Mouse (Mus musculus) neural tube, embryonic 11.5 days (tissue): ENCODE measurements around the gene Slc13a3. TPM values are rescaled to one million over a fixed set of nuclear protein-coding genes. Genes with fewer than 3 reads are reported as not detected.

ENCODE experiments used
- ATAC-seq: fragments of 200-750 bp; cut with Nextera tagmentation; 2 replicates; pipeline ENCODE4 v1.8.0; 2017; ENCODE audit warnings: moderate number of reproducible peaks, mild to moderate bottlenecking, moderate TSS enrichment, moderate library complexity; ENCODE audit not compliant: insufficient read depth, low FRiP score, low TSS enrichment
- DNase-seq: peaks from one replicate; pipeline ENCODE4 v3.0.0-alpha.2; 2015; ENCODE audit warnings: low spot score
- H3K27ac ChIP-seq: fragments of 300-500 bp; sonication (generic); 2 replicates; pipeline ENCODE4 v1.5.1; 2014; ENCODE audit warnings: low read depth, mild to moderate bottlenecking, low read length
- H3K27me3 ChIP-seq: fragments of 300-500 bp; sonication (generic); 2 replicates; pipeline ENCODE4 v1.6.1; 2014; ENCODE audit warnings: mild to moderate bottlenecking, low read length, mixed read lengths; ENCODE audit not compliant: control insufficient read depth, insufficient read depth
- H3K36me3 ChIP-seq: fragments of 300-500 bp; sonication (generic); 2 replicates; pipeline ENCODE4 v1.6.1; 2014; ENCODE audit warnings: mild to moderate bottlenecking, low read length, moderate library complexity, mixed read lengths; ENCODE audit not compliant: control insufficient read depth, insufficient read depth
- H3K4me1 ChIP-seq: fragments of 300-500 bp; sonication (generic); 2 replicates; pipeline ENCODE4 v1.6.1; 2014; ENCODE audit warnings: low read length, mixed read lengths; ENCODE audit not compliant: control insufficient read depth, insufficient read depth
- H3K4me2 ChIP-seq: fragments of 300-500 bp; sonication (generic); 2 replicates; pipeline ENCODE4 v1.6.1; 2014; ENCODE audit warnings: low read depth, mild to moderate bottlenecking, moderate library complexity
- H3K4me3 ChIP-seq: fragments of 300-500 bp; sonication (generic); 2 replicates; pipeline ENCODE4 v1.5.1; 2014; ENCODE audit warnings: low read depth, low read length
- H3K9ac ChIP-seq: fragments of 300-500 bp; sonication (generic); 2 replicates; pipeline ENCODE4 v1.6.1; 2014; ENCODE audit warnings: mild to moderate bottlenecking, low read length
- H3K9me3 ChIP-seq: fragments of 300-500 bp; sonication (generic); 2 replicates; pipeline ENCODE4 v1.6.1; 2016; ENCODE audit warnings: low read length; ENCODE audit not compliant: control insufficient read depth
- WGBS: fragments of 180-500 bp; shearing (Covaris S2); extraction: QIAGEN DNeasy Blood & Tissue Kit; methylation state at CpG from one replicate; pipeline ENCODE4 v1.1.7; 2014; 5-methylcytosine and 5-hydroxymethylcytosine counted together
- polyA plus RNA-seq: library from polyadenylated mRNA; unstranded; fragments of >200 nt; fragmentation: Nextera tagmentation; extraction: Ambion mirVana; gene quantifications from 2 replicates; pipeline ENCODE4 v1.2.1, GENCODE M21; 2014

Gene Slc13a3
- polyA plus RNA-seq, 1 experiment from 2014 or later: 0.23 TPM

DNA sequence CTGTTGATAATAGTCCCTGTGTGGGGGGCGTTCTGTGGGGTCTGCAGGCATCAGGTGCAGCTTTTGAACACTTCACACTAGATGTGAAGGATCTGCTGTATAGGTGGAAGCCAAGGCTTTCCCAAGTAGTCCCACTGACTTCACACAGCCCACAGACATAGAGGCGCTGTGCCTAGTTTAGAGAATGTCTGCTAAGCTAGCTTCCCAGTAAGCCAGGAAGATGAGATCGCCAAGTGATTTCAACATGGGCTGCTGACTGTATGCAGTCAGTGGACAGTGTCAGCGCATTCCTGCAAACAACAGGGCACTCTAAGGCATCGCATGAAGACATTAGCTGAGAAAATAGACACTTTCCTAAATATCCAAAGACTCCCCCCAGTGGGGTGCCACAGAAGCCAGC lies 97.6 kb downstream of the Slc13a3 start:
- WGBS: 84% methylated on average over 5 of the region's 5 CpGs
- H3K27ac ChIP-seq: no peak overlapping the region
- DNase-seq (no peak), ATAC-seq (no peak)
- H3K9me3 ChIP-seq: no peaks in the 10 kb centered on the region
- H3K27me3 ChIP-seq: no peaks in the 10 kb centered on the region
- H3K4me3 ChIP-seq: no peak overlapping the region
- peaks cover 21% of the 10 kb centered on the region for H3K36me3 ChIP-seq
- no peak overlapping the region for H3K9ac ChIP-seq
- no peak overlapping the region for H3K4me2 ChIP-seq
- no peaks in the 10 kb centered on the region for H3K4me1 ChIP-seq

DNA sequence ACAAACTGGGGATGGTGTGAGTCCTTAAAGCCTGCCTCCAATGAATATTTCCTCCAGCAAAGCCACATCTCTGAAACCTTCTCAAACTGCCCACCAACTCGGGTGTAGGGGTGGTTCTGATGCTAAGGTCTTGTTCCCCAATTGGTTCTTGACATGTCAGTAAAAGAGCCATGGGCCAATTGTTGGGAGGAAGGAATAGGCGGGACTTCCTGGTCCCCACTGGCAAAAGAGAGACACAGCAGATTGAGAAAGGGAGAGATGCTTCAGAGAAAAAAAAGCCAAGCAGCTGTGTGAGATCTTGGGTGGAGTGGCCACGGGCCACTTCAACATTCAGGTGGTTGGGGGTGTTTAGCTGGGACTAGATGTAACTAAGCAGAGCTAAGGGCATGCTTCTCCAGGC lies 102.0 kb downstream of the Slc13a3 start:
- Histone ChIP-seq H3K4me1 (peaks cover 5% of the 10 kb centered on the region; the same call in 1 of the 2 replicates), H3K4me2 (no peak overlapping the region), H3K36me3 (peaks cover 3% of the 10 kb centered on the region), H3K9me3 (no peaks in the 10 kb centered on the region), H3K4me3 (no peak overlapping the region), H3K27me3 (no peaks in the 10 kb centered on the region), H3K9ac (no peak overlapping the region), H3K27ac (no peak overlapping the region)
- no peak for ATAC-seq
- peak; percentile 35 for DNase-seq
- 32% methylated on average over 3 of the region's 3 CpGs for WGBS

DNA sequence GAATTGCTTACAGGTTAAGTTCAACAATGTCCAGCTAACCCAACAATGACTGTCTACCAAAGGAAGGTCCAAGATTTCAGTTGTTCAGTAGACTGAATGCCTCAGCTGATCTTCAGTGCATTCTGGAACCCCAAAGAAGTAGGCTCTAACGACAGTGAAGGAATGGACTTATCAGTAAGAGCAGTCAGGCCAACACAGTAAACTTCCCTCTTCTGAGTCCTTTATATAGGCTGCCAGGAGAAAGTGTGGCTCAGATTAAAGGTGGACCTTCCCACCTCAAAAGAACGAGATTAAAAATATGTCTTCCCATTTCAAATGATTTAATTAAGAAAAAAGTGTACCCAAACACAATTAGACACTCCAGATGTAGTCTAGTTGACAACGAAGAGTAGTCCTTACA lies 102.7 kb downstream of the Slc13a3 start:
- DNase-seq (no peak), ATAC-seq (no peak)
- Histone ChIP-seq H3K9me3 (no peaks in the 10 kb centered on the region), H3K9ac (no peak overlapping the region), H3K36me3 (peaks cover 3% of the 10 kb centered on the region), H3K4me3 (no peak overlapping the region), H3K27ac (no peak overlapping the region), H3K4me1 (peaks cover 5% of the 10 kb centered on the region; the same call in 1 of the 2 replicates), H3K27me3 (no peaks in the 10 kb centered on the region), H3K4me2 (no peak overlapping the region)
- WGBS: 84% methylated on average over 3 of the region's 3 CpGs

DNA sequence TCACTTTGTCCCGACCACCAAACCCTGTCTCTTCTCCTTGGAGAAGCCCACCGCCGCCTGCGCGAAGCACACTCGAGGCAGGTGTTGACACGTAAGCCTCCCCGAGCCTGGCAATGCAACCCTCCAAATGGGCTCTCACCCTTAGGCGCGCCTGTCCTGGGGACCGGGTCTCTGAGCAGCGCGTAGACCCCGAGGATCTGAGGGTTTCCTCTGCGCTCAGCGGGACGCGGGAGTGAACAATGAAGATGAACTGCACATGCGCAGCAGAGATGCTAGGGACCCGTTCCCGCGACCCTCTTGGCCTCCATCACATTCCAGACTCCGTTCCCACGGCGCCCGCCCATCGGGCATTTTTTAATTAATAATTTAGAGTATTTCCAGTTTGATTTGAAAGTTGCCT lies 104.5 kb downstream of the Slc13a3 start, which contains the start of gene Zfp663:
Gene Zfp663 (minus strand): TSS at position 234 of the 400 bp plus-strand sequence.
- Histone ChIP-seq H3K9ac (peak within 1 kb of the TSS; percentile 65), H3K27ac (peak within 1 kb of the TSS; percentile 47; the same call in 1 of the 2 replicates), H3K36me3 (no peaks in the 10 kb centered on the region), H3K27me3 (no peaks in the 10 kb centered on the region), H3K4me2 (peak within 1 kb of the TSS; percentile 77), H3K9me3 (no peaks in the 10 kb centered on the region), H3K4me1 (peaks cover 5% of the 10 kb centered on the region; the same call in 1 of the 2 replicates), H3K4me3 (peak within 1 kb of the TSS; percentile 41)
- under 1% methylated on average over 27 of the region's 27 CpGs for WGBS
- ATAC-seq (peak; percentile 49), DNase-seq (peak; percentile 83)

DNA sequence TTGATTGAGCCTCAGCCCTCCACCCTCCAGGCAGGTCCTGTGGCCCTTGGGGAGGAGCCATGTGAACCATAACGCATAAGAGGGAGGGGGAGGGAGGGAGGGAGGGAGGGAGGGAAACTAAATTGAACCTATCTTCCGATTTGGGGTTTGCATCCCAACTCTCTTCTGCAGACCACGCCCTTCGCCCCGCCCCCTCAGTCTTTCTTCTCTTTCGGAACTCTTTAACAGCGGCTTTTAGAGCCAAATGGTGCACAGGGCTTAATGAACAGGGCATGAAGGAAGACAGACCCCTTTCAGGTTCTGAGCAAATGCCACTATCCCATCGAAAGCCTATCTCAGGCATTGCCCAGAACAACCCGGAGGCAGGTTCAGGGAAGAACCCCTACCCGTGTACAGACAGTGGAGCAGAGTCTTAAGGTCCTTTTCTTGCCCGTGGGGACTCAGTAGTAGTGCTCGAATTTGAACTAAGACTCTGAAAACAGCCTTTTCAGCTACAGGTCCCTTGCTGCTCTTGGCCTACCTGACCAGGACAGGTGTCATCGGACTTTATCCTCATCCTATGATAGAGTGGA lies 105.1 kb downstream of the Slc13a3 start:
- DNase-seq (peak; percentile 58), ATAC-seq (peak; percentile 16; the same call in 1 of the 2 replicates)
- 1% methylated on average over 12 of the region's 13 CpGs for WGBS

DNA sequence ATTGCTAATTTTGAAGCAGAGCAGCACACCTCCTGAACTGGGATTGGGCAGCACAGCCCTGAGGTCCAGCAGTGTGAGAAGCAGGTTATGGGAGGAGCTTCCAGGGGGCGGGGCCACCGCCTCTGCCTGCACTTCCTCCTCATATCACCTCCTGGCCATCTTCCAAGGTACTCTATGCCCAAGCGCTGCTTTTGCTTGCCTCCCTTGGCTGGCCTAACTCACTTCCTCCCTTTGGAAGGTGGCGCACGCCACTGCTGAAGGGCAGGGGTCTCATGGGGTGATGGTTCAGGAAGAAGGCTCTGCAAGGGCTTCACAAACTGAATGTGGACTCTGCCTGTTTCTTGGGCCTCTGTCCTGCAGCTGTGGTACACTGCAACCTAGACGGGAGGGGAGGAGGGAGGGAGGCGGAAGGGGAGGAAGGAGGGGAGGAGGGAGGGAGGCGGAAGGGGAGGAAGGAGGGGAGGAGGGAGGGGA lies 105.9 kb downstream of the Slc13a3 start:
- no peak overlapping the region for H3K4me3 ChIP-seq
- 14% methylated on average over 4 of the region's 8 CpGs for WGBS

More for the DNA sequence above, 105.1 kb downstream of the Slc13a3 start:
- H3K9ac ChIP-seq: peak overlapping the region; percentile 65
- peak overlapping the region; percentile 47; the same call in 1 of the 2 replicates for H3K27ac ChIP-seq
- peak overlapping the region; percentile 77 for H3K4me2 ChIP-seq
- no peaks in the 10 kb centered on the region for H3K36me3 ChIP-seq
- H3K4me1 ChIP-seq: peaks cover 5% of the 10 kb centered on the region; the same call in 1 of the 2 replicates
- no peaks in the 10 kb centered on the region for H3K9me3 ChIP-seq
- peak overlapping the region; percentile 41 for H3K4me3 ChIP-seq
- H3K27me3 ChIP-seq: no peaks in the 10 kb centered on the region

DNA sequence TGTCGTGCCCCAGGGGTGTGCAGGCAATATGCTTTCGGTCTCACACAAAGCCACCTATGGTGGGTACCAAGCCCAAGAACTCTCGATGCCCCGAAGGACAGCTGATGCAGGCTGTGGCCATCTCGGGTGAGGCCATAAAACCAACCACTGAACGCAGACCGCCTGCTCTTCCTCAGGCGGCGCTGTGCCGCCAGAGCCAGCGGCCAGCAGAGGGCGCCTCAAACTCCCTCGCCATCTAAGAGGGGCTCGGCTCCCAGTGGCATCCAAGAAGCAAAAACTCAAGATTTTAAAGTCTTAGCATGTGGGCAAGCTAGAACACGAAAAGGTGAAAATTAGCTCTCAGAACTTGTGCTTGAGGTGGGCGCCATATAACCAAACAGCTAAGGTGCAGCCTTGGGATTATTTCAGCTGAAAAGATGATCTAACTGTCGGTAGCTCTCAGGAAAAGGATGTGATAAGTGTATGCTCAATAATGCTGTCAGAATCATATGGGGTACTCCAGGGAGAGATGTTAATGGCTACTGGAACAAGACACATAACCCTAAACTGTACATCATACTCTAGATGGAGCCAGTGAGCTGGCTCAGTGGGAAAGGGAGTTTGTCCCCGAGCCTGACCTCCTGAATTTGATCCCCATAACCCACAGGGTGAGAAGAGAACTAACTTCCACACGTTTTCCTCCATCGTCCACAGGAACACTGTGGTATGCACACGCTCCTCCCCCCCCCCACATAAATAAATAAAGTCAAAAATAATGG lies 108.5 kb downstream of the Slc13a3 start:
- Histone ChIP-seq H3K36me3 (no peaks in the 10 kb centered on the region), H3K4me3 (no peak overlapping the region), H3K9ac (no peak overlapping the region), H3K27me3 (no peaks in the 10 kb centered on the region), H3K27ac (no peak overlapping the region), H3K9me3 (no peaks in the 10 kb centered on the region), H3K4me2 (peak overlapping the region; percentile 27; the same call in 1 of the 2 replicates), H3K4me1 (peaks cover 5% of the 10 kb centered on the region; the same call in 1 of the 2 replicates)
- ATAC-seq (peak; percentile 16; the same call in 1 of the 2 replicates), DNase-seq (peak; percentile 86)
- 14% methylated on average over 21 of the region's 21 CpGs for WGBS

More for the DNA sequence above, 105.9 kb downstream of the Slc13a3 start:
- no peak overlapping the region for H3K9ac ChIP-seq
- no peaks in the 10 kb centered on the region for H3K27me3 ChIP-seq
- no peaks in the 10 kb centered on the region for H3K9me3 ChIP-seq
- H3K4me2 ChIP-seq: no peak overlapping the region
- no peaks in the 10 kb centered on the region for H3K36me3 ChIP-seq
- DNase-seq (no peak), ATAC-seq (no peak)
- no peak overlapping the region for H3K27ac ChIP-seq
- H3K4me1 ChIP-seq: peaks cover 5% of the 10 kb centered on the region; the same call in 1 of the 2 replicates

DNA sequence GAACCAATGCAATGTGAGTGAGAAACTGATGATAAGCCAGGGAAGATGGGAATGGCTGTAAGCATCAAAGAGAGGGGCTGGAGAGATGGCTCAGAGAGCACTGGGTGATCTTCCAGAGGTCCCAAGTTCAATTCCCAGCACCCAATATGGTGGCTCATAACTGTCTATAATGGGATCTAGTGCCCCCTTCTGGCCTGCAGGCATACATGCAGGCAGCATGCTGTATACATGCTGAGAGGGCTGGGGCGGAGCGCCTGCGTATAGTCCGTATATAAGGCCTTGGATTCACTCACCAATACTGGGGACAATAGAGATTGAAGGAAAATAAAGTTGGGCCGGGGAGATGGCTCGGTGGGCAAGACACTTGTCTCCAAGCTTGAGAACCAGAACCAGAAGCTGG lies 109.7 kb downstream of the Slc13a3 start:
- 94% methylated on average over 6 of the region's 6 CpGs for WGBS
- ATAC-seq (no peak), DNase-seq (no peak)
- Histone ChIP-seq H3K4me1 (peaks cover 4% of the 10 kb centered on the region; the same call in 1 of the 2 replicates), H3K9ac (no peak overlapping the region), H3K4me2 (no peak overlapping the region), H3K4me3 (no peak overlapping the region), H3K27me3 (no peaks in the 10 kb centered on the region), H3K9me3 (no peaks in the 10 kb centered on the region), H3K27ac (no peak overlapping the region), H3K36me3 (no peaks in the 10 kb centered on the region)
